Mouse (Mus musculus): Measurements from ENCODE around the gene Msantd1. TPM values are rescaled to one million over a fixed set of nuclear protein-coding genes. Genes with fewer than 3 reads are reported as not detected.
"Not testable (repeated sequence)": the region's sequence is repeated elsewhere in the genome, so short reads cannot be mapped to it uniquely, and the experiment has no call there.

Gene Msantd1
- 17.0 and 21.0 TPM in 2 replicates for total RNA-seq (2014; rRNA removed)
- 13.3 and 13.5 TPM in 2 replicates for polyA plus RNA-seq (2015; fragmentation: Nextera tagmentation; extraction: Ambion mirVana)

- DNase-seq (ENCODE audit: low spot score) (no peak), ATAC-seq (ENCODE audit: low FRiP score) (no peak)
- Histone ChIP-seq H3K4me2 (ENCODE audit: low read depth, low read length, poor library complexity, severe bottlenecking) (no peak within 1 kb of the TSS), H3K27me3 (ENCODE audit: insufficient read depth, low read length) (no peaks in the 10 kb centered on the region), H3K4me3 (ENCODE audit: low read depth, low read length) (no peak within 1 kb of the TSS), H3K4me1 (ENCODE audit: insufficient read depth, low read length) (no peaks in the 10 kb centered on the region), H3K9me3 (ENCODE audit: low read length) (no peaks in the 10 kb centered on the region), H3K9ac (replicated peaks; ENCODE audit: low read length, poor library complexity, severe bottlenecking) (no peak within 1 kb of the TSS), H3K36me3 (ENCODE audit: insufficient read depth, low read length) (peaks cover 58% of the 10 kb centered on the region), H3K27ac (ENCODE audit: low read depth, low read length) (no peak within 1 kb of the TSS)
- WGBS: 75% methylated on average over 6 of the region's 6 CpGs
- no peak for TF ChIP-seq CTCF (IDR thresholded peaks at IDR 0.05)
Measured at GRCm38 (mm10) chr5:34907910-34908725, at the start of gene Msantd1. Msantd1 (plus strand) TSS chr5:34908012.

- no peak for TF ChIP-seq CTCF (IDR thresholded peaks at IDR 0.05)
- WGBS: 100% methylated on average over 5 of the region's 5 CpGs
Measured at GRCm38 (mm10) chr5:34865367-34865766, 42.4 kb upstream of the Msantd1 start.

GRCm38 (mm10) chr5:34880307-34880706, 27.5 kb upstream of the Msantd1 start:
- 99% methylated on average over 3 of the region's 3 CpGs for WGBS
- H3K4me3 ChIP-seq (ENCODE audit: low read depth, low read length); H3K9me3 ChIP-seq (ENCODE audit: low read length); H3K4me2 ChIP-seq (ENCODE audit: low read depth, low read length, poor library complexity, severe bottlenecking); H3K4me1 ChIP-seq (ENCODE audit: insufficient read depth, low read length); ATAC-seq (ENCODE audit: low FRiP score); H3K27me3 ChIP-seq (ENCODE audit: insufficient read depth, low read length); H3K9ac ChIP-seq (replicated peaks; ENCODE audit: low read length, poor library complexity, severe bottlenecking); DNase-seq (ENCODE audit: low spot score); H3K27ac ChIP-seq (ENCODE audit: low read depth, low read length): not testable (repeated sequence)
- peaks cover 65% of the 10 kb centered on the region for H3K36me3 ChIP-seq (ENCODE audit: insufficient read depth, low read length)

More at GRCm38 (mm10) chr5:34865367-34865766, 42.4 kb upstream of the Msantd1 start:
- H3K4me1 ChIP-seq (ENCODE audit: insufficient read depth, low read length): no peaks in the 10 kb centered on the region
- H3K9ac ChIP-seq (replicated peaks; ENCODE audit: low read length, poor library complexity, severe bottlenecking): no peak overlapping the region
- H3K36me3 ChIP-seq (ENCODE audit: insufficient read depth, low read length): peaks cover 31% of the 10 kb centered on the region
- no peak for DNase-seq (ENCODE audit: low spot score)
- H3K27ac ChIP-seq (ENCODE audit: low read depth, low read length): no peak overlapping the region
- ATAC-seq (ENCODE audit: low FRiP score): no peak
- H3K27me3 ChIP-seq (ENCODE audit: insufficient read depth, low read length): no peaks in the 10 kb centered on the region
- H3K4me3 ChIP-seq (ENCODE audit: low read depth, low read length): no peak overlapping the region
- H3K4me2 ChIP-seq (ENCODE audit: low read depth, low read length, poor library complexity, severe bottlenecking): no peak overlapping the region
- H3K9me3 ChIP-seq (ENCODE audit: low read length): no peaks in the 10 kb centered on the region

DNA sequence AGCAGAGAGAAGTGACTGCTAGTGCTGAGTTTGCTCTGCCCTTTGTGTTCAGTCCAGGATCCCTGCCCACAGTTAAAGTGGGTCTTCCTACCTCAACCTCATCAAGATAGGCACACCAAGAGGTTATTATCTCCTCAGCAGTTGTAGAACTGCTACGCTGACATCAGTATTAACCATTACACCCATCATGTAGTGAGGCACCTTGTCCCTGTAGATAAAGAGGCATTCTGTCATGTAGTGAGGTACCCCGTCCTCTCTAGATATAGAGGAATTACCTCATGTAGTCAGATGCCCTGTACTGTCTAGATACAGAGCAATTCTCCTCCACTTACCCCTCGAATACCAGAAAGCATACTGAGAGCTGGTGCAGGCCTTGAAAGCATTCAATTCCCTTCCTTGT, 26.8 kb upstream of the Msantd1 start:
- Histone ChIP-seq H3K4me2 (ENCODE audit: low read depth, low read length, poor library complexity, severe bottlenecking) (no peak overlapping the region), H3K27ac (ENCODE audit: low read depth, low read length) (no peak overlapping the region), H3K36me3 (ENCODE audit: insufficient read depth, low read length) (peaks cover 59% of the 10 kb centered on the region), H3K4me3 (ENCODE audit: low read depth, low read length) (no peak overlapping the region), H3K9me3 (ENCODE audit: low read length) (no peaks in the 10 kb centered on the region), H3K9ac (replicated peaks; ENCODE audit: low read length, poor library complexity, severe bottlenecking) (no peak overlapping the region), H3K4me1 (ENCODE audit: insufficient read depth, low read length) (no peaks in the 10 kb centered on the region), H3K27me3 (ENCODE audit: insufficient read depth, low read length) (no peaks in the 10 kb centered on the region)
- 98% methylated on average over 3 of the region's 3 CpGs for WGBS
- ATAC-seq (ENCODE audit: low FRiP score) (no peak), DNase-seq (ENCODE audit: low spot score) (no peak)
- TF ChIP-seq CTCF (IDR thresholded peaks at IDR 0.05): no peak

- WGBS: 84% methylated on average over 3 of the region's 3 CpGs
- ATAC-seq (ENCODE audit: low FRiP score) (no peak), DNase-seq (ENCODE audit: low spot score) (no peak)
- Histone ChIP-seq H3K4me1 (ENCODE audit: insufficient read depth, low read length) (no peaks in the 10 kb centered on the region), H3K27me3 (ENCODE audit: insufficient read depth, low read length) (no peaks in the 10 kb centered on the region), H3K36me3 (ENCODE audit: insufficient read depth, low read length) (peaks cover 44% of the 10 kb centered on the region), H3K4me2 (ENCODE audit: low read depth, low read length, poor library complexity, severe bottlenecking) (no peak overlapping the region), H3K4me3 (ENCODE audit: low read depth, low read length) (no peak overlapping the region), H3K27ac (ENCODE audit: low read depth, low read length) (no peak overlapping the region), H3K9me3 (ENCODE audit: low read length) (no peaks in the 10 kb centered on the region), H3K9ac (replicated peaks; ENCODE audit: low read length, poor library complexity, severe bottlenecking) (no peak overlapping the region)
- TF ChIP-seq CTCF (IDR thresholded peaks at IDR 0.05): 0 out of 2 replicates have a peak, but pooled peaks have one; percentile 12
Measured at GRCm38 (mm10) chr5:34885250-34885649, 22.6 kb upstream of the Msantd1 start.

DNA sequence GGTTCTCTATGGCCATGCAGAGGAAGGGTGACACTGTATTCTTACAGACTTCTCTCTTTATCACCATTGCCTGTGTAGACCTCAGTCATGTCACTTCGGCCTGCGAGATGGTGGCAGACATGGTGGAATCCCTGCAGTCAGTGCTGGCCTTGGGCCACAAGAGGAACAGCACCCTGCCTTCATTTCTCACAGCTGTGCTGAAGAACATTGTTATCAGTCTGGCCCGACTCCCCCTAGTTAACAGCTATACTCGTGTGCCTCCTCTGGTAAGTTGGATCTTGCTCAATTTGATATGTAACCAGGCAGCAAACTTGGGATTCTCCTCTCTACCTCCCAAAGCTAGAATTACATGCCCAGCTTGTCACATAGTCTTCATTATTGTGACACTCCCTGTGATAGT, 18.6 kb upstream of the Msantd1 start:
- 91% methylated on average over 4 of the region's 4 CpGs for WGBS
- H3K4me2 ChIP-seq (ENCODE audit: low read depth, low read length, poor library complexity, severe bottlenecking): no peak overlapping the region
- H3K4me3 ChIP-seq (ENCODE audit: low read depth, low read length): no peak overlapping the region
- no peaks in the 10 kb centered on the region for H3K4me1 ChIP-seq (ENCODE audit: insufficient read depth, low read length)
- no peaks in the 10 kb centered on the region for H3K27me3 ChIP-seq (ENCODE audit: insufficient read depth, low read length)
- no peak overlapping the region for H3K27ac ChIP-seq (ENCODE audit: low read depth, low read length)
- ATAC-seq (ENCODE audit: low FRiP score) (no peak), DNase-seq (ENCODE audit: low spot score) (no peak)
- H3K9ac ChIP-seq (replicated peaks; ENCODE audit: low read length, poor library complexity, severe bottlenecking): no peak overlapping the region
- TF ChIP-seq CTCF (IDR thresholded peaks at IDR 0.05): no peak
- no peaks in the 10 kb centered on the region for H3K9me3 ChIP-seq (ENCODE audit: low read length)
- H3K36me3 ChIP-seq (ENCODE audit: insufficient read depth, low read length): peaks cover 58% of the 10 kb centered on the region

Measured in midbrain, postnatal 0 days (tissue).